Comparison of ENCODE assay signal across 20 mouse cellular contexts in genomic region chr10:28012135-28012534, GRCm38 (mm10).
DNase-seq lines count a peak whose midpoint lies in the region; ATAC-seq and TF ChIP-seq lines count a peak whose summit lies in the region.
"Had no signal": no experiment of that assay in that cellular context is flagged by ENCODE, and none has a peak within 500 bp of the region (broad histone marks: within the 10 kb centered on the region; RNA-seq: fewer than 3 reads in every experiment).

No protein-coding gene starts in this region.

- TF ChIP-seq CTCF in ES-Bruce4 (IDR thresholded peaks at IDR 0.05; ENCODE audit: low read depth, low read length): no peak

- peaks cover 3% of the 10 kb centered on the region for H3K9me3 ChIP-seq in ES-Bruce4 (replicated peaks; ENCODE audit: control insufficient read depth, insufficient read depth, low read length, poor library complexity, severe bottlenecking)
- H3K9me3 ChIP-seq in ES-E14 (ENCODE audit: control insufficient read depth, insufficient read depth, low read depth, low read length): no peaks in the 10 kb centered on the region
- no peaks in the 10 kb centered on the region for H3K9me3 ChIP-seq in midbrain, embryonic 16.5 days (replicated peaks; ENCODE audit: control insufficient read depth, low read length, poor library complexity, severe bottlenecking)
- H3K9me3 ChIP-seq in liver, embryonic 12.5 days (replicated peaks): no peaks in the 10 kb centered on the region
- H3K9me3 ChIP-seq: embryonic facial prominence, embryonic 10.5 days; embryonic facial prominence, embryonic 12.5 days; forebrain, embryonic 13.5 days had no signal

- DNase-seq in ES-E14 (ENCODE audit: low read depth, low spot score) (no peak), R1 (ENCODE audit: low read depth, low spot score) (peak; percentile 81)
- DNase-seq in ovary, postnatal 14 days (ENCODE audit: low spot score): no peak
- DNase-seq in urinary bladder, postnatal 14 days (ENCODE audit: low spot score): no peak
- DNase-seq: adrenal gland, adult 8-10 months; adrenal gland, postnatal 14 days; adrenal gland, postnatal 36 days; cerebellum, adult 11-12 months; cerebellum, adult 2 months; cerebellum, adult 9-10 months; cerebellum, postnatal 25 days had no signal

- TF ChIP-seq POLR2A in ES-Bruce4 (IDR thresholded peaks at IDR 0.05; ENCODE audit: insufficient read depth, low read length): no peak

- H3K27me3 ChIP-seq in ES-Bruce4 (ENCODE audit: control insufficient read depth, insufficient read depth, low read length, poor library complexity, severe bottlenecking): no peaks in the 10 kb centered on the region
- H3K27me3 ChIP-seq in midbrain, embryonic 16.5 days (ENCODE audit: control insufficient read depth, insufficient read depth, low read depth, low read length): no peaks in the 10 kb centered on the region
- no peaks in the 10 kb centered on the region for H3K27me3 ChIP-seq in liver, embryonic 12.5 days (replicated peaks)
- H3K27me3 ChIP-seq: embryonic facial prominence, embryonic 12.5 days; forebrain, embryonic 13.5 days; Patski had no signal

- WGBS in midbrain, embryonic 16.5 days: 71% methylated on average over 1 of the region's 1 CpGs
- 78% methylated on average over 1 of the region's 1 CpGs for WGBS in liver, embryonic 12.5 days (ENCODE audit: insufficient replicate concordance)

- H3K4me1 ChIP-seq in ES-Bruce4 (ENCODE audit: control insufficient read depth, insufficient read depth, low read length): peaks cover 10% of the 10 kb centered on the region
- peaks cover 26 to 28% of the 10 kb centered on the region in 2 experiments for H3K4me1 ChIP-seq in ES-E14 (ENCODE audit: control insufficient read depth in 2 of 2, insufficient read depth in 2 of 2, low read length in 2 of 2, poor library complexity in 1 of 2)
- H3K4me1 ChIP-seq in midbrain, embryonic 16.5 days (ENCODE audit: control insufficient read depth, insufficient read depth, low read length): no peaks in the 10 kb centered on the region
- no peaks in the 10 kb centered on the region for H3K4me1 ChIP-seq in liver, embryonic 12.5 days
- H3K4me1 ChIP-seq: embryonic facial prominence, embryonic 10.5 days; embryonic facial prominence, embryonic 12.5 days; forebrain, embryonic 13.5 days had no signal

- no peak for ATAC-seq in midbrain, embryonic 16.5 days
- no peak for ATAC-seq in liver, embryonic 12.5 days
- ATAC-seq: activated CD4-positive, CD25-positive, alpha-beta regulatory T cell, adult 4 months; forebrain, embryonic 13.5 days; forebrain, embryonic 16.5 days; Patski had no signal

- H3K4me2 ChIP-seq in midbrain, embryonic 16.5 days (ENCODE audit: low read length): no peak overlapping the region
- no peak overlapping the region for H3K4me2 ChIP-seq in liver, embryonic 12.5 days
- H3K4me2 ChIP-seq: embryonic facial prominence, embryonic 12.5 days; forebrain, embryonic 13.5 days had no signal

- H3K4me3 ChIP-seq in ES-Bruce4 (ENCODE audit: low read depth, low read length) (no peak overlapping the region), ES-E14 (ENCODE audit: insufficient read depth in 1 of 2, low read depth in 1 of 2, low read length in 2 of 2, poor library complexity in 1 of 2, severe bottlenecking in 1 of 2) (no peak overlapping the region)
- no peak overlapping the region for H3K4me3 ChIP-seq in midbrain, embryonic 16.5 days (ENCODE audit: low read depth, low read length)
- H3K4me3 ChIP-seq in liver, embryonic 12.5 days: no peak overlapping the region
- H3K4me3 ChIP-seq: embryonic facial prominence, embryonic 10.5 days; embryonic facial prominence, embryonic 12.5 days; forebrain, embryonic 13.5 days had no signal

- H3K27ac ChIP-seq in ES-Bruce4 (ENCODE audit: insufficient read depth, low read length) (peak overlapping the region; percentile 93), ES-E14 (ENCODE audit: insufficient read depth, low read depth, low read length, poor library complexity, severe bottlenecking) (peak overlapping the region; percentile 91; the same call in 1 of the 2 replicates)
- no peak overlapping the region for H3K27ac ChIP-seq in midbrain, embryonic 16.5 days (ENCODE audit: low read length)
- no peak overlapping the region for H3K27ac ChIP-seq in liver, embryonic 12.5 days
- H3K27ac ChIP-seq: embryonic facial prominence, embryonic 10.5 days; embryonic facial prominence, embryonic 12.5 days; forebrain, embryonic 13.5 days had no signal

- peak; percentile 75; the same call in 1 of the 2 replicates for TF ChIP-seq EP300 in ES-Bruce4 (IDR thresholded peaks at IDR 0.05; ENCODE audit: insufficient read depth, low read depth, low read length)

- H3K36me3 ChIP-seq in ES-Bruce4 (ENCODE audit: control insufficient read depth, insufficient read depth, low read length, poor library complexity, severe bottlenecking): no peaks in the 10 kb centered on the region
- H3K36me3 ChIP-seq in ES-E14 (ENCODE audit: control insufficient read depth, insufficient read depth, low read length, poor library complexity, severe bottlenecking): no peaks in the 10 kb centered on the region
- H3K36me3 ChIP-seq in midbrain, embryonic 16.5 days (ENCODE audit: control insufficient read depth, insufficient read depth, low read length): no peaks in the 10 kb centered on the region
- H3K36me3 ChIP-seq in liver, embryonic 12.5 days: no peaks in the 10 kb centered on the region
- H3K36me3 ChIP-seq: embryonic facial prominence, embryonic 10.5 days; embryonic facial prominence, embryonic 12.5 days had no signal

- in situ Hi-C loops in ES-E14 (cut with MboI; ENCODE audit: low sequenced_read_pairs in 2 of 2, unreplicated experiment in 2 of 2): no loop called here

- H3K9ac ChIP-seq in ES-Bruce4 (ENCODE audit: low read depth, poor library complexity, severe bottlenecking): no peak overlapping the region
- no peak overlapping the region for H3K9ac ChIP-seq in ES-E14 (ENCODE audit: insufficient read depth, low read depth, low read length, poor library complexity, severe bottlenecking)
- no peak overlapping the region for H3K9ac ChIP-seq in midbrain, embryonic 16.5 days (ENCODE audit: low read depth, low read length)
- no peak overlapping the region for H3K9ac ChIP-seq in liver, embryonic 12.5 days
- H3K9ac ChIP-seq: embryonic facial prominence, embryonic 12.5 days; forebrain, embryonic 13.5 days had no signal

TF ChIP-seq in ES-E14, 5 proteins besides CTCF, POLR2A, EP300 and RAD21:
- TF ChIP-seq CHD2 (IDR thresholded peaks at IDR 0.05; ENCODE audit: low read depth, low read length) (no peak), HCFC1 (IDR thresholded peaks at IDR 0.05; ENCODE audit: borderline replicate concordance, insufficient read depth, low read length) (no peak), ZNF384 (IDR thresholded peaks at IDR 0.05; ENCODE audit: low read depth, low read length) (no peak), ZC3H11A (IDR thresholded peaks at IDR 0.05; ENCODE audit: borderline replicate concordance, low read depth, low read length) (no peak), MAFK (IDR thresholded peaks at IDR 0.05; ENCODE audit: insufficient read depth, low read depth, low read length) (no peak)
TF ChIP-seq in ES-E14: peak in this region for 0.

Comparison
In these comparisons a context has a peak if more than half of its experiments do, and no peak if none do; other contexts are left out.
1. H3K27ac ChIP-seq: peak in ES-Bruce4 (single experiment) and ES-E14 (single experiment); none in midbrain, embryonic 16.5 days (single experiment) and liver, embryonic 12.5 days (single experiment).